Mouse (Mus musculus): Measurements from ENCODE around the gene Jpt1. TPM values are rescaled to one million over a fixed set of nuclear protein-coding genes. Genes with fewer than 3 reads are reported as not detected.
"Not testable (repeated sequence)": the region's sequence is repeated elsewhere in the genome, so short reads cannot be mapped to it uniquely, and the experiment has no call there.

The Jpt1 gene
- polyA plus RNA-seq, 1 experiment: 163 TPM

- H3K4me3 ChIP-seq (ENCODE audit: low read depth, low read length): no peak overlapping the region
- H3K9ac ChIP-seq (ENCODE audit: low read depth, poor library complexity, severe bottlenecking): no peak overlapping the region
- no peak for TF ChIP-seq POLR2A (IDR thresholded peaks at IDR 0.05; ENCODE audit: insufficient read depth, low read length)
- TF ChIP-seq EP300 (IDR thresholded peaks at IDR 0.05; ENCODE audit: insufficient read depth, low read depth, low read length): no peak
- TF ChIP-seq CTCF (IDR thresholded peaks at IDR 0.05; ENCODE audit: low read depth, low read length): no peak
- no peaks in the 10 kb centered on the region for H3K27me3 ChIP-seq (ENCODE audit: control insufficient read depth, insufficient read depth, low read length, poor library complexity, severe bottlenecking)
- H3K27ac ChIP-seq (ENCODE audit: insufficient read depth, low read length): no peak overlapping the region
- H3K4me1 ChIP-seq (ENCODE audit: control insufficient read depth, insufficient read depth, low read length): no peaks in the 10 kb centered on the region
- no peaks in the 10 kb centered on the region for H3K36me3 ChIP-seq (ENCODE audit: control insufficient read depth, insufficient read depth, low read length, poor library complexity, severe bottlenecking)
- H3K9me3 ChIP-seq (replicated peaks; ENCODE audit: control insufficient read depth, insufficient read depth, low read length, poor library complexity, severe bottlenecking): no peaks in the 10 kb centered on the region
These were observed 58.0 kb downstream of the Jpt1 start for GRCm38 (mm10) chr11:115456182-115456581.

- Histone ChIP-seq H3K36me3 (ENCODE audit: control insufficient read depth, insufficient read depth, low read length, poor library complexity, severe bottlenecking) (no peaks in the 10 kb centered on the region), H3K9me3 (replicated peaks; ENCODE audit: control insufficient read depth, insufficient read depth, low read length, poor library complexity, severe bottlenecking) (no peaks in the 10 kb centered on the region), H3K27ac (ENCODE audit: insufficient read depth, low read length) (no peak overlapping the region), H3K9ac (ENCODE audit: low read depth, poor library complexity, severe bottlenecking) (no peak overlapping the region), H3K27me3 (ENCODE audit: control insufficient read depth, insufficient read depth, low read length, poor library complexity, severe bottlenecking) (no peaks in the 10 kb centered on the region), H3K4me3 (ENCODE audit: low read depth, low read length) (no peak overlapping the region), H3K4me1 (ENCODE audit: control insufficient read depth, insufficient read depth, low read length) (no peaks in the 10 kb centered on the region)
- TF ChIP-seq POLR2A (IDR thresholded peaks at IDR 0.05; ENCODE audit: insufficient read depth, low read length) (no peak), CTCF (IDR thresholded peaks at IDR 0.05; ENCODE audit: low read depth, low read length) (peak; percentile 84)
These were observed 58.6 kb downstream of the Jpt1 start for GRCm38 (mm10) chr11:115455619-115456018.

GRCm38 (mm10) chr11:115454822-115455221, 59.4 kb downstream of the Jpt1 start:
- H3K36me3 ChIP-seq (ENCODE audit: control insufficient read depth, insufficient read depth, low read length, poor library complexity, severe bottlenecking); H3K27ac ChIP-seq (ENCODE audit: insufficient read depth, low read length); H3K9ac ChIP-seq (ENCODE audit: low read depth, poor library complexity, severe bottlenecking); H3K9me3 ChIP-seq (replicated peaks; ENCODE audit: control insufficient read depth, insufficient read depth, low read length, poor library complexity, severe bottlenecking); H3K4me3 ChIP-seq (ENCODE audit: low read depth, low read length); H3K4me1 ChIP-seq (ENCODE audit: control insufficient read depth, insufficient read depth, low read length); H3K27me3 ChIP-seq (ENCODE audit: control insufficient read depth, insufficient read depth, low read length, poor library complexity, severe bottlenecking): not testable (repeated sequence)
- peak; percentile 21 for TF ChIP-seq CTCF (IDR thresholded peaks at IDR 0.05; ENCODE audit: low read depth, low read length)

- Histone ChIP-seq H3K27ac (ENCODE audit: insufficient read depth, low read length) (no peak overlapping the region), H3K9ac (ENCODE audit: low read depth, poor library complexity, severe bottlenecking) (no peak overlapping the region), H3K4me3 (ENCODE audit: low read depth, low read length) (no peak overlapping the region), H3K4me1 (ENCODE audit: control insufficient read depth, insufficient read depth, low read length) (no peaks in the 10 kb centered on the region), H3K9me3 (replicated peaks; ENCODE audit: control insufficient read depth, insufficient read depth, low read length, poor library complexity, severe bottlenecking) (no peaks in the 10 kb centered on the region), H3K27me3 (ENCODE audit: control insufficient read depth, insufficient read depth, low read length, poor library complexity, severe bottlenecking) (no peaks in the 10 kb centered on the region), H3K36me3 (ENCODE audit: control insufficient read depth, insufficient read depth, low read length, poor library complexity, severe bottlenecking) (no peaks in the 10 kb centered on the region)
- TF ChIP-seq EP300 (IDR thresholded peaks at IDR 0.05; ENCODE audit: insufficient read depth, low read depth, low read length) (no peak), POLR2A (IDR thresholded peaks at IDR 0.05; ENCODE audit: insufficient read depth, low read length) (no peak), CTCF (IDR thresholded peaks at IDR 0.05; ENCODE audit: low read depth, low read length) (no peak)
These were observed 60.9 kb downstream of the Jpt1 start for GRCm38 (mm10) chr11:115453306-115453705.

DNA sequence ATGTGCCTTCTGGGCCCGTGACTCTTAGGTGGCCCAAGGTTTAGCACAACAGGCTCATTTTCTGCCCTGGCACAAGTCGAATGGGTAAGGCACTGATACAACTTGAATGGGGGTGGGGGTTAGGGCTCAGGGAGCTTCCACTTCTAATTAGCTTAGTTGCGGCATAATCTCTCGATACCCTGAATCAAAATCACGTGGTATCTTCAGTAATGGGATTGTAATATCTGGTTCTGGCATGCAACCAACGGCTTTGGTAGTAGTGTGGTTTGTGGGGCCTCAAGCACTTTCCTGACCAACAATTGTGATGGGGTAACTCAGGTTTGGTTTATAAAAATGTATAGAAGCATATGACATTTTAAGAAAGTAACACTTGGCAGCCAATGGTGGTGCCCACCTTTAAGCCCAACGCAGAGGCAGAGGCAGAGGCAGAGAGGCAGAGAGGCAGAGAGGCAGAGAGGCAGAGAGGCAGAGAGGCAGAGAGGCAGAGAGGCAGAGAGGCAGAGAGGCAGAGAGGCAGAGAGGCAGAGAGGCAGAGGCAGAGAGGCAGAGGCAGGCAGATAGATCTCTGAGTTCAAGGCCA, 61.8 kb downstream of the Jpt1 start:
- Histone ChIP-seq H3K27me3 (ENCODE audit: control insufficient read depth, insufficient read depth, low read length, poor library complexity, severe bottlenecking) (no peaks in the 10 kb centered on the region), H3K9ac (ENCODE audit: low read depth, poor library complexity, severe bottlenecking) (no peak overlapping the region), H3K4me3 (ENCODE audit: low read depth, low read length) (no peak overlapping the region), H3K27ac (ENCODE audit: insufficient read depth, low read length) (no peak overlapping the region), H3K9me3 (replicated peaks; ENCODE audit: control insufficient read depth, insufficient read depth, low read length, poor library complexity, severe bottlenecking) (no peaks in the 10 kb centered on the region), H3K36me3 (ENCODE audit: control insufficient read depth, insufficient read depth, low read length, poor library complexity, severe bottlenecking) (no peaks in the 10 kb centered on the region), H3K4me1 (ENCODE audit: control insufficient read depth, insufficient read depth, low read length) (no peaks in the 10 kb centered on the region)
- no peak for TF ChIP-seq POLR2A (IDR thresholded peaks at IDR 0.05; ENCODE audit: insufficient read depth, low read length)
- no peak for TF ChIP-seq CTCF (IDR thresholded peaks at IDR 0.05; ENCODE audit: low read depth, low read length)
- TF ChIP-seq EP300 (IDR thresholded peaks at IDR 0.05; ENCODE audit: insufficient read depth, low read depth, low read length): no peak

DNA sequence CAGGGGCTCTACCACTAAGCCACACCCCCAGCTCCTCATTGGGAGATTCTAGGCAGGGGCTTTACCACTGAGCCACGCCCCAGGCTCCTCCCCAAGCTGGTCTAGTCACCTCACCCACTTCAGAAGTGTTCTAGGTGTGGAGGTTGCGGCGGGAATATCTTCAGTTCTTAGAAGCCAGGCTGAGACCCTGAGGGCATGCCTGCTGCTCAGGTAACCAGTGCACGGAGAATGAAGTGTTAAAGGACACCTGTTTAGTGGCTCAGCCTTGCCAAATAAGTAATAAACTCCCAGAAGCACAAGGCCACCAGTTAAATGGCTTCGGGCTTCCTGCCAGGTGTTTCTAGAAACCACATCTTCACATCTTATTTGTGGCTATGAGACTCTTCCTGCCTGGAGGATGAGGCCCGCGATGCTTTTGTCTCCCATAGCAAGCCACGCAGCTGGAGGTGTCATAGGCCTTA, 62.4 kb downstream of the Jpt1 start:
- Histone ChIP-seq H3K4me1 (ENCODE audit: control insufficient read depth, insufficient read depth, low read length) (no peaks in the 10 kb centered on the region), H3K27ac (ENCODE audit: insufficient read depth, low read length) (no peak overlapping the region), H3K27me3 (ENCODE audit: control insufficient read depth, insufficient read depth, low read length, poor library complexity, severe bottlenecking) (no peaks in the 10 kb centered on the region), H3K36me3 (ENCODE audit: control insufficient read depth, insufficient read depth, low read length, poor library complexity, severe bottlenecking) (no peaks in the 10 kb centered on the region), H3K9me3 (replicated peaks; ENCODE audit: control insufficient read depth, insufficient read depth, low read length, poor library complexity, severe bottlenecking) (no peaks in the 10 kb centered on the region), H3K9ac (ENCODE audit: low read depth, poor library complexity, severe bottlenecking) (no peak overlapping the region), H3K4me3 (ENCODE audit: low read depth, low read length) (no peak overlapping the region)
- TF ChIP-seq CTCF (IDR thresholded peaks at IDR 0.05; ENCODE audit: low read depth, low read length) (no peak), POLR2A (IDR thresholded peaks at IDR 0.05; ENCODE audit: insufficient read depth, low read length) (no peak)
